Mouse (Mus musculus) ES-E14 (cell line): ENCODE results near the gene Glrx. TPM values are rescaled to one million over a fixed set of nuclear protein-coding genes. Genes with fewer than 3 reads are reported as not detected.

Experiments
- DNase-seq: peaks from one replicate; pipeline ENCODE4 v3.0.0-alpha.2; 2013; ENCODE audit warnings: low read depth, low spot score
- H3K27ac ChIP-seq: 2 replicates; pipeline ENCODE4 v1.5.1; 2012; ENCODE audit warnings: low read depth, mild to moderate bottlenecking, low read length, moderate library complexity, mixed read lengths; ENCODE audit not compliant: poor library complexity, insufficient read depth, severe bottlenecking
- H3K36me3 ChIP-seq: 2 replicates; pipeline ENCODE4 v1.6.1; 2012; ENCODE audit warnings: mild to moderate bottlenecking, low read length, moderate library complexity, mixed read lengths; ENCODE audit not compliant: control insufficient read depth, poor library complexity, insufficient read depth, severe bottlenecking
- H3K4me1 ChIP-seq, 2 experiments: fragments of 150-350 bp in 1 of 2; sonication (generic) in 1 of 2; 2 replicates each; pipeline ENCODE4 v1.6.1; 2012; ENCODE audit warnings: low read length in 2 of 2, mild to moderate bottlenecking in 1 of 2, mixed read lengths in 1 of 2; ENCODE audit not compliant: control insufficient read depth in 2 of 2, insufficient read depth in 2 of 2, poor library complexity in 1 of 2
- H3K4me3 ChIP-seq, 2 experiments: fragments of 150-350 bp in 1 of 2; sonication (generic) in 1 of 2; 2 replicates each; pipeline ENCODE4 v1.5.1; 2012; ENCODE audit warnings: low read length in 2 of 2, low read depth in 1 of 2, mild to moderate bottlenecking in 1 of 2, mixed read lengths in 1 of 2; ENCODE audit not compliant: insufficient read depth in 1 of 2, poor library complexity in 1 of 2, severe bottlenecking in 1 of 2
- H3K9ac ChIP-seq: 2 replicates; pipeline ENCODE4 v1.6.1; 2012; ENCODE audit warnings: low read depth, mild to moderate bottlenecking, low read length, mixed read lengths; ENCODE audit not compliant: poor library complexity, insufficient read depth, severe bottlenecking
- H3K9me3 ChIP-seq: fragments of 150-350 bp; sonication (generic); 2 replicates; pipeline ENCODE4 v1.6.1; 2012; ENCODE audit warnings: low read depth, mild to moderate bottlenecking, low read length; ENCODE audit not compliant: control insufficient read depth, insufficient read depth
- CHD2 ChIP-seq: IDR thresholded peaks from 2 replicates; pipeline ENCODE4 v1.6.1; 2014; ENCODE audit warnings: mild to moderate bottlenecking, low read depth, low read length, inconsistent platforms
- HCFC1 ChIP-seq: IDR thresholded peaks from 2 replicates; pipeline ENCODE4 v1.6.1; 2012; ENCODE audit warnings: low read length, inconsistent platforms, borderline replicate concordance; ENCODE audit not compliant: insufficient read depth
- MAFK ChIP-seq: IDR thresholded peaks from 2 replicates; pipeline ENCODE4 v1.6.1; 2014; ENCODE audit warnings: mild to moderate bottlenecking, low read depth, low read length, inconsistent platforms; ENCODE audit not compliant: insufficient read depth
- ZC3H11A ChIP-seq: IDR thresholded peaks from 2 replicates; pipeline ENCODE4 v1.6.1; 2012; ENCODE audit warnings: low read depth, mild to moderate bottlenecking, inconsistent platforms, low read length, borderline replicate concordance
- ZNF384 ChIP-seq: IDR thresholded peaks from 2 replicates; pipeline ENCODE4 v1.6.1; 2012; ENCODE audit warnings: low read depth, low read length, inconsistent platforms
- in situ Hi-C, 2 experiments: fragments of 600-800 bp; cut with MboI; formaldehyde crosslinking; loops; one replicate each; pipeline ENCODE4 v1.15.1; 2025; ENCODE audit warnings: low sequenced_read_pairs in 2 of 2, inconsistent platforms in 1 of 2; ENCODE audit not compliant: unreplicated experiment in 2 of 2
- total RNA-seq: library from RNA; depleted of rRNA; stranded (reverse); fragments of 300-350 nt; gene quantifications from 2 replicates; pipeline ENCODE4 v1.2.3, GENCODE M21; 2012; rRNA removed

Gene Glrx
- 11.9 TPM in 2 replicates for total RNA-seq

DNA sequence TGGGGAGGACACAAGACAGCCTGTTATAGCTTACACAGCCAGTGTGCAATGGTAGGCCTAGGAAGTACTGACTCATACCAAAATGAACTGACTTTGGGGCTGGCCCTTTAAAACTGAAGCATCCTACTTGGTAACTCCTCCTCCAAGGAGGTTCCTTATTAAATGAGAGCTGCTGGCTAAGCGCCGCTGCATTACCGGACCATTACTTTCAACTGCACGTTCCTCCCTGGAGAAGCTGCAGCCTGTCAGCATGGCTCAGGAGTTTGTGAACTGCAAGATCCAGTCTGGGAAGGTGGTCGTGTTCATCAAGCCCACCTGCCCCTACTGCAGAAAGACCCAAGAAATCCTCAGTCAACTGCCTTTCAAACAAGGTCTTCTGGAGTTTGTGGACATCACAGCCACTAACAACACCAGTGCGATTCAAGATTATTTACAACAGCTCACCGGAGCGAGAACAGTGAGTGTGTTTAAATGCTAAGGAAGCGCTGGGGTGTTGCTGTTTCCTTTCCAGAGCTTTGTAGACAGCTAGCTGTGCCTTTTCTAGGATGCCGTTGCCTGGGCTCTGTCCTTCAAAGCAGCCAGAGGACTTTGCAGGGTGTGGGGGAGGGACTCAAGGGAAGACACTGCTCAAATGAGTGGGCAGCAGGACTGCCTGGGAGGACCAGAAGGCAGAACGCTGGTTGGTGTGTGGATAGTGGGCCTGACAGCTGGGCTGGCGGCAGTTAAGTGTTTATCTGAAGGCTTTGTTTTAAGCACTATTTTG lies at the start of gene Glrx:
Gene Glrx (plus strand): TSS at position 150 of the 763 bp plus-strand sequence.
- peaks cover 11 to 31% of the 10 kb centered on the region in 2 experiments for H3K4me1 ChIP-seq
- H3K4me3 ChIP-seq = peak within 1 kb of the TSS; percentile 53 to 74
- DNase-seq = no peak
- 0 out of 2 replicates have a peak within 1 kb of the TSS, but pooled peaks have one; percentile 8 for H3K9ac ChIP-seq
- no peak within 1 kb of the TSS for H3K27ac ChIP-seq
- H3K36me3 ChIP-seq = no peaks in the 10 kb centered on the region
- in situ Hi-C loops = no loop called here
- no peaks in the 10 kb centered on the region for H3K9me3 ChIP-seq
- TF ChIP-seq CHD2 (no peak), HCFC1 (no peak), ZC3H11A (no peak), ZNF384 (no peak), MAFK (no peak)

DNA sequence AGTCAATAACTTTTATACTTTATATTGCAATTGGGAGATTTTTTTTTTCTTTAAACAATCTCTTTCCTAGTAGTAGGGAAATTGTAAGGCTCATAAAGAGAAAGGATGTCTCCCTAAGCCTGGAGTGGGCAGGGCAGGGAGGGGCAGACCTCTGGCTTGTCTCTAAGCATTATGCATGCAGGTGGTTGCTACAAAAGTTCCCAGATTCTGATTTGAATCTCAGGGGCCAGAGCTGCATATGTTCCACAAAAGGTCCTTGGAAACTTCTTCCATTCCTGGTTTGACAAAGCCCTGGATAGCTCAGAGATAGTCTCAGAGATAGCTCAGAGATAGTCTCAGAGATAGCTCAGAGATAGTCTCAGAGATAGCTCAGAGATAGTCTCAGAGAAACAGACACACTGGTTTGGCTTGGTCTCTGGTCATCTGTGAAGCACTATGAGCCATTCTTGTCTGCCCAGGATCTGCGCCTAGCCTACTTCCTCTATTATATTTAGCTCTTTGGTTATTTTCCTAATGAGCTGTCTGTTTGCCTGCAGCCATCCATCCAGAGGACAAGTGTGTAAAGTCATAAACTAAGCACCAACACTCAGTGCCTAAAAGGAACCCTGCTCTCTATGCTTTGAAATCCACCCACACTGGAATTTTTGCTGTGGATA lies 49.0 kb upstream of the Glrx start:
- no peak overlapping the region for H3K9ac ChIP-seq
- H3K27ac ChIP-seq = no peak overlapping the region
- H3K4me3 ChIP-seq = no peak overlapping the region
- DNase-seq = no peak
- in situ Hi-C loops = loop anchor here in 1 of 2 experiments (10.0 kb wide), 1 partner anchor 566 kb away; no protein-coding TSS in a partner anchor
- H3K36me3 ChIP-seq = no peaks in the 10 kb centered on the region
- H3K9me3 ChIP-seq = no peaks in the 10 kb centered on the region
- H3K4me1 ChIP-seq = peaks cover 0 to 16% of the 10 kb centered on the region in 2 experiments; a peak in 2 of 4 replicates
- TF ChIP-seq HCFC1 = no peak
- no peak for TF ChIP-seq CHD2
- TF ChIP-seq ZC3H11A = no peak
- TF ChIP-seq ZNF384 = no peak
- no peak for TF ChIP-seq MAFK

DNA sequence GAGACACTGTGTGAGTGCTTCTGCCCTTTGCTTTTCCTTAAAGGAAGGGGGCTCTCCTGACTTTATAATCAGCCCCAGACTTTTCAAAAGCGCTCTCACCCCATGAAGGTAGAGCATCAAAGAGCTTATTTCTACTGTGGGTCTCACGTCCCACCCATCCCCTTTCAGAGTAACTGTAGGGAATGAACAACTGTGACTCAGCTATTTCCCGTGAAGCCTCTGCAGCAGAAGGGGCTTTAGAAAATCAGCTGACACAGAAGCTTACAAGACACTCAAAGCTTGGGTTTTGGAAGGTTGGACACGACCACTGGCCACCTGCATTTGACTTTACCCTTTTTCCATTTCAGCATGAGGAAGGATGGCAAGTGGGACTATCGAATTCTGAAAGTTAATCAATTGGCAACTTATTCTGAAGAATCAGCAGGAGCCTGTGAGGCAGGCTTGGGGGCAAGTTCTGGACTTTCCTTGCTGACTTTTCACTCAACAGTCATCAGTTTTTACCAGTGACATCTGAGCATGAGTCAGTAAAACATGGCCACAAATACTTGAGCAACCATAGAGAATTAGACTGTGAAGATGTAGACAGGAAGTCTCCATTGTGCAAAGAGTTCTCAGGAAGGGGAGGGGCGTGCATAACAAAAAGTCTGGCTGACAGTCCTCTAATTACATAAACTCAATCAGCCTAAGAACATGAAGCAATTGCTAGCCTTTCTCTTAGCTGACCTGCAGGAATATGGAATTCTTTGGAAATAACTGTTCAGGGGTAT lies 45.6 kb upstream of the Glrx start:
- Histone ChIP-seq H3K36me3 (no peaks in the 10 kb centered on the region), H3K4me3 (no peak overlapping the region), H3K9me3 (no peaks in the 10 kb centered on the region), H3K27ac (no peak overlapping the region), H3K4me1 (peaks cover 0 to 18% of the 10 kb centered on the region in 2 experiments; a peak in 2 of 4 replicates), H3K9ac (no peak overlapping the region)
- in situ Hi-C loops = loop anchor here in 1 of 2 experiments (10.0 kb wide), 1 partner anchor 569 kb away; no protein-coding TSS in a partner anchor
- no peak for DNase-seq
- TF ChIP-seq MAFK (peak; percentile 78), HCFC1 (no peak)

DNA sequence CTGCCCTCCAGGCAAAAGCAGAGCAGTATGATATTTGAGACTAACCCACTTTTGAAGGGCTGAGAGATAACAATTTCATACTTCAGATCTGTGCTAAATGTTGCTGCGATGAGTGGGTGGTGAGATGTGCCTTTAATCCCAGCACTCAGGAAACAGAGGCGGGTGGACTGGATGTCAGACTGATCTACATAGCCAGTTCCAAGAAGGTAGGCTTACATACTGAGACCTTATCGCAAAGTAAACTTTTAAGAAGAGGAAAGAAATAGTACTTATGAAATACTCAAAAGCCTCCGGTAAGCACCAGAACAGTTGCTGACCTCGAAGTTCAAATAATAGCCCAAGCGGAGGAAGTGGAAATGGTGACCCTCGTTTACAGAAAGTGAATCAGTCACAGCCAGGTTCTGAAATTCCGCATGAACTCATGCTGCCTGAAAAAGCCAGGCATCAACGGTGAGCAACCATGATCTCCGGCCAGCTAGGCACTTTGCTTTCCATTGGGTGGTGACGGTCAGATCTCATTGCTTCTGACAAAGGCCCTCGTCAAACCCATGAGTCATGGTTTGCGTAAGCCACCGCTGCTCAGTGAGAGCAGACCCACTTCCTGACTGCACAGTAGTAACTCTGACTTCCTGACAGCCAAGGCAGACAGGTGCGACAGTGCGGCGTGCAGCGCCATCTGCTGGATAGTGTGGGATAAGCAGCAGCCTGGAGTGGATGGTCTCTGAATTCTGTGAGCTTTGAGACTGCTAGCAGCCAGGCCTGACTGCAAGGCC lies 42.1 kb upstream of the Glrx start:
- H3K27ac ChIP-seq = no peak overlapping the region
- TF ChIP-seq MAFK = peak; percentile 91
- no peak for TF ChIP-seq HCFC1
- TF ChIP-seq CHD2 = no peak
- TF ChIP-seq ZC3H11A = peak; percentile 99
- TF ChIP-seq ZNF384 = 0 out of 2 replicates have a peak, but pooled peaks have one; percentile 6
- H3K9me3 ChIP-seq = no peaks in the 10 kb centered on the region
- in situ Hi-C loops = loop anchor here in 1 of 2 experiments (10.0 kb wide), 1 partner anchor 573 kb away; no protein-coding TSS in a partner anchor
- 0 out of 4 replicates have a peak overlapping the region, but pooled peaks of 1 of the 2 experiments have one; percentile 0 for H3K4me3 ChIP-seq
- peak; percentile 88 for DNase-seq
- H3K4me1 ChIP-seq = peaks cover 0 to 22% of the 10 kb centered on the region in 2 experiments; a peak in 2 of 4 replicates
- no peaks in the 10 kb centered on the region for H3K36me3 ChIP-seq
- H3K9ac ChIP-seq = peak overlapping the region; percentile 55; the same call in 1 of the 2 replicates
